Mouse (Mus musculus) spleen, embryonic (tissue): ENCODE results near the gene Zc3h6.

ENCODE experiments used
- CTCF ChIA-PET: fragments of 350-600 bp; sonication (Branson Sonifier 250); formaldehyde crosslinking; loops from one replicate; lab custom pipeline; 2022; lab: Charles Lee

Zc3h6 gene

DNA sequence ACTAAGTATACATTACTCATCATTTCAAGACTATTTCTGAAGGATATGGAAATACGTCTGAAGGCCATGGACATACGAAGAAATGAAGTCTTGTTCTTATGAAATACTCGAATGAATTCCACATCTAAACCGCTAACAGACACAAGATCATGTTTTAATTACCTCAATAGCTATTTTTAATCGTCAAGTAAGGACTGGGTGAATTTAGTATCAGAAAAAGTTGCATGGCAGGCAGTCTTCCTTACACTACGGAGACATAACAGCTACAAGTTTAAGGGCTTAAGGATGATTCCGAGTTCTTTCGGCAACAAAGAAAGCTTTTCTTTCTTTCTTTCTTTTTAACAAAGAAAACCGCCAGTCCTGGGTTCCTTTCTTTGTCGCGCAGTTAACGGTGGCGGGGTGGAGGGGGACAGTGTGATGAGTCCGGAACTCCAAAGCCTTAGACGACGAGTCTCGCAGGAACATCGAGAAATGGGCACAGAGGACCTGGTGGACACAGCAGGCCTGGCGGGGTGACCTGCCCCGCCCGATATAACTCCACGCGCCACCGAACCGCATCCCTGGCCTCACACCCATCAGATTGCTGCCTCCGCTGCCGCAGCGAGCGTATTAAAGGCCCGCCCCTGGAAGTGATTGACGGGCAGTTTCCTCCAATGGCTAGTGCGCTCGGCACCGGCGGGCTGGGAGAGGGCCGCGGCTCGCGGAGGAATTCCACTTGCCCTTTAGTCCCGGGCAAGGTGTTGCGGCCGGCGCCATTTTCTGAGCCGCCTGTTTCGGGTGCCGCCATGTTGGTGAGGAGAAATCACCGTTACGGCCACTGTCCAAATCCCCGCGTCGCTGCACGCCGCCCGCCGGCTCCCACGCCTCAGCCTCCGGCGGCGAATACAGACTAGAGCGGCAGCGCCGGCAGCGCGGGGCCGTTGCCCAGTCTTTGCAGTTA is at the start of gene Zc3h6:
TSS of gene Zc3h6 (plus strand) at position 762 of the 940 bp plus-strand sequence.
- CTCF ChIA-PET = interaction anchor here (1.6 kb wide), 1 partner anchor 18 kb away, joined by 3 read pairs; no protein-coding TSS in a partner anchor

DNA sequence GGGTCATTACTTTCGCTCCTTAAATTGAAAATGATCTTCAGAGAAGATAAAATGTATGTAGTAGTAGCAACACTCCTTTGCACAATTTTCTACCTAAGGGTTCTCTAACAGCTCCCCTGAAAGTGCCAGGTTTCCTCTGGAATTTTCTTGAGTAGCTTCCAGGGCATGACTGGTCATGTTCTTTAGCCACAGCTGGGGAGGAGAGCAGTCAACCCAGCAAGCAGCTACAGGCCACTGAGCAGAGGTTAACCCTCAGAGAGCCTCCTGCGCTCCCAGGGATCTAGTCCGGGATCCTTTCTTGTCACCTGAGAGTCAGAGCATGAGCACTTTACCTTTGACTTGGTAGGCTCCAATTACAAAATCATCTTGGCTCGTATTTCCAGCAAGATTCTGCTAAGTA is 42.4 kb upstream of the Zc3h6 start:
- CTCF ChIA-PET = no interaction called here

DNA sequence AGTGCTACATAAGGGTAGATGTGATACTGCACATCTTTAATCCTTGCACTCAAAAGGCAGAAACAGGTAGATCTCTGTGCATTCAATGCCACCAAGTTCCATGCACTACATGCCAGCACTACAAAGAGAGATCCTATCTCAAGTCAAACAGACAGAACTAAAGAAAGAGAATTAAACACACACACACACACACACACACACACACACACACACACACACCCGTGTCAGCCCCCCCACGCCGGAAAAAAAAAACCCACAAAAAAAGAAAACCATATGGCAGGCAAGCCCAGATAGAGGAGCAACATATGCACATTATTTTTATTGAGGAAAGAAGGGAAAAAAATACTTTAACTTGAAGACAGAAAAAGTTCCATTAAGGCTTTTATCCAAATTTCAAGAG is 38.8 kb upstream of the Zc3h6 start:
- CTCF ChIA-PET = no interaction called here

DNA sequence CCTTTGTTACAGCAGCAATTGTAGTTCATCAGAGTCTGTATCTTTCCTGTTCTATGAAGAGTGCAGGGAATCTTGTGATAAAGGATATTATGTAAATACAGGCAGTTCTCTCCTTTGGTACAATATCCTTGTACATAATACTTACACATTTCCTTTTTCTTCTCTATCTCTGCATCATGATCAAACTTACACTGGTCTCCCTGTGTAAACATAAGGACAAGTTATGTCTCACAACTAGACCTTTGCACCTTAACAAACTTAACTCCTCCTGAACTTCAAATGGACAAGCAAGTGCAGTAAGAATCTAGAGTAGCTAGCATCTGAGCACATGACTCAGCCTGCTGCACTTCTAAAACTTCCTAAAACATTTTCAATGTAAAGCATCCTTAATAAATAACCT is 36.5 kb upstream of the Zc3h6 start:
- CTCF ChIA-PET = no interaction called here

DNA sequence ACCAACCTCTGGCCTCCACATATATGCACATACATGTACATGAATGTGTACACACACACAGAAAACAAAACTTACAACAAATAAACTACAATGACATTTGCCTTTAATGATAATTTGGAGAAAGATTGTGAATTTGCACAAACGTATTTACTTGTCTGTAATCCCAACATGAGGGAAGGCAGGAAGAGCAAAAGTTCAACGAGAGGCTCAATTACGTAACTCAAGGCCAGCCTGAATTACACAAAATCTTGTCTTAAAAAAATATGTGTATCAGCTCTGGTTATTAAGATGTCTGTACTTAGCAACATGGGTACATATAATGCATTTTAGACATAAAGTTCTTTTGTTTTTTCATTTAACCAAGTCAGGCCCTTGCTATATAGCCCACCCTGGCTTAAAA is 30.9 kb upstream of the Zc3h6 start:
- CTCF ChIA-PET = no interaction called here

DNA sequence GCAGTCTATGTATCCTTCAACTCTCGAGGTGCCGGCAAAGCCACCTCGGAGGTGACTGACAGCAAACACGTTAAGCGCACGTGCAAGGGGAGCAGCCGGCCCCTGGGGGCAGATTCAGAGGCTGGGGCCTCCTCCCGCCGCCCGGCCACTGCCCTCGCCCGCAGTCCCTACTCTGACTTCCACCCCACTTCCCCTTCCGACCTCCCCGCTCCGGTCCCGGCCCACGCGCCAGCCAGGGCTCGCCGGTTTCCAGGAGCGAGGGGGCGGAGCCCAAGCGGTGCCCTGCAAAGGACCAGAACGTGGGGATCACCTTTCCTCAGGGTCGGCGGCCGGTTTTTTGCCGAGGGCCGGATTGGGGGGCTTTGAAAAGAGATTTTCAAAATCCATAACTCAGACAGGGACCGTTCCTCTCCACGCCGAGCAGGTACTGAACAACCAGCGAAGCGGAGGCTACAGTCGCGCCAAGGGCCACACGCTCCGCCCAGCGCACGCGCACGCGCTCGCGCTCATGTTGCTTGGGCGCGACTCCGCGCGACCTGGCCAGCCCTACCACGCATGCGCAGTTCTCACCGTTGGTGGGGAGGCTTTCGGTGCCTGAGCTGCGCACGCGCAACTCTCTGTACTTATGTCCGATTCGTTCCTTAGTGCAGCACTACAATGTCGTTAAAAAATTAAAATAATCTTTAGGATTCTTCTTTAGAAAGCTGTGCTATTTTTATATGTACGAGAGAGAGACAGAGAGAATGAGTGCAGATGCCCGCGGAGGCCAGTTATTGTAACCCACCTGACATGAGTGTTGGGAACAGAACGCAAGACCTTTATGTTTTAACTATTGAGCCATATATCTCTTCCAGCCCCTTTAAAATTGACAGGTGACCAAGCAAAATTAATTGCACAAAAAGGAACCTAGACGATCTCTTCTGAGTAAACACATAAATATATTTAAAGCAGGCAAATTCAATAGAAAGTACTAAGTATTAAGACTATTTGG is 23.4 kb upstream of the Zc3h6 start, which contains the start of gene Zc3h8:
TSS of gene Zc3h8 (minus strand) at position 540 of the 991 bp plus-strand sequence.
- CTCF ChIA-PET = interaction anchor here (0.6 kb wide), 1 partner anchor 322 kb away, joined by 4 read pairs; no protein-coding TSS in a partner anchor

DNA sequence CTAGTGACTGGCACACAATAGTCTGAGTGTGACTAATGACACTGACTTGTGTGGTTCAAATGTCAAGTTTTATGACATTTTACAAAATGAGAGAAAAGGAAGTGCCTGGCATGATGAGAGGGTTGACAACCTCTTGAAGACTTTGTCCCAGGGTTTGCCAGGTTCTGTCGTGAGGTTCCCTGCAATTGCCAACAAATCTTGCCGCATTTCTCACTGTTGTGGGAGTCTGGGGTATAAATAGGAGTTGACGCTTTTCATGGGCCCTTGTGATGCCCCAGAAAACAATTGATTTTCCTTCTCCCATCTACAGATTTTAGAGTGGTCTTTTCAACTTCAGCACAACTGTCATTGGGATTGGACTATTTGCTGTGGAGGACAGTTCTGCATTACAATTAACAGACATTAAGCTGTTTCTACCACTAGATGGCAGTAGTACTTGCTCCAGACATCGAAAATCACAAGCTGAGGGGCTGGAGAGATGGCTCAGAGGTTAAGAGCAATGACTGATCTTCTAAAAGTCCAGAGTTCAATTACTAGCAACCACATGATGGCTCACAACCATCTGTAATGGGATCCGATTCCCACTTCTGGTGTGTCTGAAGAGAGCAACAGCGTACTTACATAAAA is 19.1 kb upstream of the Zc3h6 start:
- CTCF ChIA-PET = interaction anchor here (0.7 to 1.0 kb wide), 2 partner anchors 18 to 46 kb away, joined by 3 read pairs; no protein-coding TSS in a partner anchor

DNA sequence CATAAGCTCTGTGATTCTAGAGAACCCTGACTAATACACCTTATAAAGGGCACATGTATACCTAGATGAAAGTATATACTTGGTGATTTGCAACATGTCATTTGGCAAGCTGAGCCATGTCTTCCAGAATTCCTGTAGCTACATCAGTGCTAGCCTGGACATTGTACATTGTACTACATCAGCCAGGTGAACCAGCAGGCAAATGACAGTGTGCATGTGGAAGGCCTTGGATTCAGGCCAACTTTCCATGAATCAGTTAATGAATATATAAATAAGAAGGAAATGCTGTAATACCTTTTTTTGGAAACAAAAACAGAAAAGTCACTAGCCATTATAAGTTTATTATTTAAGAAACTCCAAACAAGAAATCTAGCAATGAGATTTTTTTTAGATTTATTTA is 13.0 kb upstream of the Zc3h6 start:
- CTCF ChIA-PET = no interaction called here

DNA sequence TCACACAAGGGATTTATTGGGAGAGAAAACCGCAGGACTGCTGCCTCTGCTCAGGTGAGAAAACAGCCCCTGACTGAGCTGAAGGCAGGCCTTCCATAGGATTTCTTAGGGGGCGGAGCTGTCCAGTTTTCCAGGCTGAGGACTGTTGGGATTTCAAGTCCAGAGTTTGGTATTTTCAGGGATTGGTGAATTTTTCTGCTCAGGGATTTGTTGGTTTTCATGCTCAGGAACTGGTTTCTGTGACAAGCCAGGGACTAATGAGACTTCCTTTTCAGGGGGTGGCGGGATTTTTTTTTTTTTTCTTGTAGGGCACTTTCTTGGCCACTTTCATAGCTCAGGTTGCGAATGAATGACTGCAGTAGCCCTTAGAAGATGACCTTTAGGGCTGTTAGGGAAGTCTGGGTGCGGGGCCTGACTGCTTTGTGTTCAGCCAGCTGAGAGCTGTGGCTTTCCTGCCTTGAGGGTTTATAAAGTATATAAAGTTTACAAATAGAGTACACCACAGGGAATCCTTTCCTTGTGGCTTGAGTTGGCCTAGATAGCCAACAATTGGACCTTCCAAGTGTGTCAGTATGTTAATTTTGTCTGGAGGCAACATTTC is 1.6 kb upstream of the Zc3h6 start:
- CTCF ChIA-PET = interaction anchor here (1.6 kb wide), 1 partner anchor 17 kb away, joined by 3 read pairs; no protein-coding TSS in a partner anchor

DNA sequence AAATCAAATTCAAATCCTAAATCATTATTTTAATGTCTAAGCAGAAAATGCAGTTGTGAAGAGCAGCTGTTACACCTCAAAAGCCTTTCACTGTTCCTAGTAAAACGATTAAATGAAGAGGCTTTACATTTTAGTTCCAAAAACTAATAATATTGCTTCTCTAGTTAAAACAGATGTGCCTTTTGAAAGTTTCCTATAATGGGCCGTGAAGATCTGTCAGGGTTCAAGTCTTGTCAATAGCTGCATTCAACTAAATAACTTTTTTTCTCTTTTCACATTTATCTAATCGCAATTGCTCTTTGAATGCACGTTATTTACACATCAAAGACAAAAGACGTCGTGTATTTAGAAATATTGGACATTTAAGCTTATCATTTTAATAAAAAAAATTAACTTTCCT is 966 bp upstream of the Zc3h6 start:
- CTCF ChIA-PET = interaction anchor here (1.6 kb wide), 1 partner anchor 18 kb away, joined by 3 read pairs; no protein-coding TSS in a partner anchor

DNA sequence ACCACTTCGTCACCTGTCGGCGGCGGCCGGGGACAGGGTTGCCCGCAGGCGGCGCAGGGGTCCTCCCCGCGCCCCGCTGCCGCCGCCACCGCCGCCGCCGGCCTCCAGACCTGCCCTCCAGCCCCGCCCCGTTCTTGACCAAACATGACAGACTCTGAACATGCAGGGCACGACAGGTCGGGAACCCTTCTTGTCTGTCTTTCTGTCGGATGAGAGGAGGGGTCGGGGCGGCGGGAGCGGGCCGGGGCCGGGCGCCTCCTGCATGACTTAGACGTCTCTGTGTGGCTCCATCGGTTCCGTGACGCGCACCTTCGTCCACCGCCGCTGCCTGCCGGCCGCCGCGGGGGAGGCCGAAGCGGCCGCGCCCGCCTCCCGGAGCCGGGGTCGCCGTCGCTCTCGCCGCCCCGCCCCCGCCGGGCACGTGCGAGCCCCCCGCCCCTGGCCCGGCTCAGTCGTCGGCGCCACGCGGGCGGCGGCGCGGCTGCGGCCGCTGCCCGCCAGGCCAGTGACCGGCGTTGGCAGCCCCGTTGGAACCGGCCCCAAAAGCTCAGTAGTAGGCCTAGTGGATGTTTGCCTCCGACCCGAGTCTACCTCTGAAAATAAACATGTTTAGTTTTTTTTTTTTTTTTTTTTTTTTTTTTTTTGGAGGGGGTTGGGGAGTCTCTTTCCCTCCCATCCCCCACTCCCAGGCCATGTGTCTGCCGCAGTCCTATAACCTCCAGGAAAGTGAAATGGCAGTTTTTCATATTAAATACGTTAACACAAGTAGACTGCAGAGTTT is 649 bp downstream of the Zc3h6 start, which contains the start of gene Gm10762:
TSS of gene Gm10762 (minus strand) at position 65 of the 781 bp plus-strand sequence.
- CTCF ChIA-PET = interaction anchor here (0.6 kb wide), 1 partner anchor 592 kb away, joined by 3 read pairs; no protein-coding TSS in a partner anchor

DNA sequence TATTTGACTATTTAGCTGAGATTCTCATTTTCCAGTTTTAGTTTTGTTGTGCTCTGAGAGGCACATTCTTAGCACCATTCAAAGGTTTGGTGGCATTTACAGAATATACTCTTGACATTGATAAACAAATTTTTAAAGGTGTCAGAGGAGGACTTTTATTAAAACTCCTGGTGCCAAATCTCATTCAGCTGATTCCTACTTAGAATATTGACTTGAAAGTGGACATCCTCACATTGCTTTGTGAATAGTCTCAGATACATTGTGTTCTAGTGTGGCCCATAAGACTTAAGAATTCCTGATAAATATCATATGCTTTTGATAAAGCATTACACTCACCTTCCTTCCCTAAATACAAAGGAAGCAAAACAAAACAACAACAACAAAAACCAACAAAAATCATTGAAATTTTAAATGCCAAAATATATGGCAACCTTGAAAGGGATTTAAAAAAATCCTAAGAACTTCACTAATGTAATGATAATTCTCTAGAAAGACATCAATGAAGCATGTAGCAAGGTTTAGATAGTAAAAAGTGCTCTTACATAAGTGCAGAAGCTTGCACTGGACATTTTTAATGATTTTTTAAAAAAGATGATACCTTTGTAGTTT is 1.4 kb downstream of the Zc3h6 start:
- CTCF ChIA-PET = no interaction called here

DNA sequence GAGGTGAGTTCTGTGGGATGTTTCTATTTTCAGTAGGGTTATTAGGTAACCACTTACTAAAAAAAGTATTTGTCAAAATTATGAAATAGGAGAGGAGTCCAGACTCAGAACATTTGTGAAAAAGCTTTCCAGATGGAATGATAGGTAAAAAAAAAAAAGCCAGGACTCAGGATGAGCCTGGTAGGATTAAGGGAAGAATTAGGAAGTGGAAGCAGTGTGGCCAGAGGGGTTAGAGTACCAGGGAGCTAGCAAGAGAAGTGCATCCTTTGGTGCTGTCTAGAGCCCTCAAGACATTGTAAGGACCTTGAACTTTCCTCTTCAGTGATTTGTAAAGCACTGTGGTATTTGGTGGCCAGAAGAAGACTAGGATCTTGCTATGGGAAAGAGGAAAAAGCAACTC is 5.1 kb downstream of the Zc3h6 start:
- CTCF ChIA-PET = interaction anchor here (0.6 kb wide), 1 partner anchor 221 kb away, joined by 3 read pairs; no protein-coding TSS in a partner anchor

DNA sequence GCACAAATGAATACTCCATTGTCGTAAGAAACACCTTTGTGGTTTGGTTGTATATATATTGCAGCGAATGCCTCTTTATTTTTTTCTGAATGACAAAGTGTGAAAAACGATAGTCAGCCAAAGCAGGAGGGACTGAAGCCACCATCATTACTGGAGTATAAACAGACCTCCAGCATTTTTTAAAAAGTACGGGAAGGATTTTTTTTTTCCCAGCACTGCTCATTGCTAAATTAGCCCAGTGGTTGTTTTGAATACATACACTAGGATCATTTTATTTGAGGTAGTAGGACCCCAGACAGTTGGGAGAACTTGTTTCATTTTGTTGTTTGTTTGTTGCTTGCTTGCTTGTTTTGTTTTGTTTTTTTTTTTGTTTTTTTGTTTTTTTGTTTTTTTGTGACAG is 8.4 kb downstream of the Zc3h6 start:
- CTCF ChIA-PET = no interaction called here

DNA sequence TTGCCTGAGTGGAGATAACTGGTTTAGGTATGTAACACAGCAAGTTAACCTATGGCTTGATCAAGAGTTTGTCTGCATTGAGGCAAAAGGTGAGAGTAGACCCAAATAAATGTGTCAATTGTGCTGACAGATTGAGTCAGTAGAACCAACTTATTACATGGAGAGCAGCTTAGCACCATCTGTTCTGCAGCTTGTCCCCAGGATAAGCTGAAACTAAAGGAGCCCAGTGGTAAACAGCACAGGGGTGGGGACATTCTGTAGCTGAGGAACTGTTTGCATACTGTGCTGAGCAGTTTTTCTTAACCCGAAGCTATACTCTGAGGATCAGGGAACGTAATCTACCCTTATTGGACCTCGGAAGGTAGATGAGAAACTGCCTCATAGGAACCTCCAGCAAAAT is 17.5 kb downstream of the Zc3h6 start:
- CTCF ChIA-PET = no interaction called here

DNA sequence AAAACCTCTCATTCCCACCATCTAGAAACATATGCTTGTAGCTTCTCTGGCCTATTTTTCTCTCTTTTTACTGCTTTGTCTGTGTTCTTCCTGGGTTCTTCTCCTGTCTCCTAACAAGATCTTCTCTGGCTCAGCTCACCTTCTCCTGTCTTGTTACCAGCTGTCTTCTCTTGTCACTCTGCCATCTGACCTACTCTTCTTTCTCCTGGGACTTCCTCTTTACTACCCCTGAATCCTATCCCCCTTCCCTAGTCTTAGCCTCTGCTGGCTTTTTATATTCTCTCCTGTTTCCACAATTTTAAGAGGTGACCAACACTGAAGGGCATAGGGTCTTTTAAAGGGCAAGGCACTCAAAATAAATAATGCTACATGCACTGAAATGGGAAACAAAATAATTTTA is 37.7 kb downstream of the Zc3h6 start:
- CTCF ChIA-PET = interaction anchor here (0.7 kb wide), 1 partner anchor 100 kb away, joined by 3 read pairs; no protein-coding TSS in a partner anchor

DNA sequence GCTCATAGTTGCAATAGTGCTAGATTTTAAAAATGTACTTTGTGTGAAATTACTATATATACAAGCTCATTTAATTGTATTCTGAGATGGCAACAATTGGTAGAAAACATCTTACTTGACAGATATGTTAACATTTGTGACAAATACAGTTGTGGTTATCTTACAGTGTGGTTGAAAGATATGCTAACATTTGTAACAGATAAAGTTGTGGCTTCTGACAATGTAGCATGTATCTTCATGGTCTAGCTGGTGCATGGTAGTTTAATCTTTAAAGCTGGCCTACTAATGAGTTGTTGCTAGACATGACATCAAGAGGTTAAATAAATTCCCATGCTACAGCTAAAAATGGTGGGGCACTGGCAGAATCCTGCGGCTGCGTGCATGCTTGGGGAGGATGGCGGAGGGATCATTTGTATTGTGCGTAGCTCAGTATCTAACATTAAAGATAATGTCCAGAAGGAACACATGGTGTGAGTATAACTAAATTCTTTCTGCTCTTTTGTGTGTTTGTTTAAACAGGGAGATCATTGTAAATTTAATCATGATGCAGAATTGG is 39.1 kb downstream of the Zc3h6 start:
- CTCF ChIA-PET = interaction anchor here (1.2 kb wide), 1 partner anchor 251 kb away, joined by 3 read pairs; no protein-coding TSS in a partner anchor

DNA sequence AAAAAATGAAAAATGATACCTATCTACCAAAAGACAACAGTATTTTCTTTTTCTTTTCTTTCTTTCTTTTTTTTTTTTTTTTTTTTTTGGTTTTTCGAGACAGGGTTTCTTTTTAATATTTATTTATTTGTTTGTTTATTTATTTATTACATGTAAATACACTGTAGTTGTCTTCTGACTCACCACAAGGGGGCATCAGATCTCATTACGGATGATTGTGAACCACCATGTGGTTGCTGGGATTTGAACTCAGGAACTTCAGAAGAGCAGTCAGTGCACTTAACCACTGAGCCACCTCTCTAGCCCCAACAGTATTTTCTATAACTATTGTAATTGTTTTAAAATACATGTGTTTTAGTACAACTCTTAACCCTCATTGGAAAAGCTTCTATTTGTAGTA is 41.7 kb downstream of the Zc3h6 start:
- CTCF ChIA-PET = interaction anchor here (0.7 kb wide), 1 partner anchor 503 kb away, joined by 7 read pairs; no protein-coding TSS in a partner anchor

DNA sequence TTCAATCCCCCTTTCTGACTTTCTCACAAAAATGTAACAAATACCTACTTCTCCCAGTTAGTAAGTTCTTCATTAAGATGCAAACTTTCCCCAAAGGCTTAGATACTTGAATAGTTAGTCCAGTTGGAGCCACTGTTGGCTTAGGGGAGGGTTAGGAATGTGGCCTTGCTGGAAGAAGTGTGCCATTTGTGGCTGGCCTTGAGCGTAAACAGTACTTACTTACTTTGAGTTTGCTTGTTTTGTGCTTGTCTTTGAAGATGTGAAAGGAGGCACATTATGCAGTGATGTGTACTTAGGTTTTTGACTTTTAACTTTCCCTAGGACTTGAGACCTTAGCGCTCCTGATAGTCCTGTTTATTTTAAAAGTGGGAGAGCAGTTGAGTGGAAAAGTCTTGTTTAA is 52.9 kb downstream of the Zc3h6 start:
- CTCF ChIA-PET = no interaction called here
